Mouse (Mus musculus) ES-CJ7 (cell line): ENCODE data around the gene Rcc1l.
A peak's percentile ranks its signal among the peaks of the same experiment; 100 is the strongest.

Experiments
- DNase-seq: peaks from one replicate; pipeline ENCODE4 v3.0.0; 2011; ENCODE audit warnings: low read depth, low spot score

Rcc1l gene

GRCm38 (mm10) chr5:134170167-134170566, 6.4 kb downstream of the Rcc1l start:
- no peak for DNase-seq

DNA sequence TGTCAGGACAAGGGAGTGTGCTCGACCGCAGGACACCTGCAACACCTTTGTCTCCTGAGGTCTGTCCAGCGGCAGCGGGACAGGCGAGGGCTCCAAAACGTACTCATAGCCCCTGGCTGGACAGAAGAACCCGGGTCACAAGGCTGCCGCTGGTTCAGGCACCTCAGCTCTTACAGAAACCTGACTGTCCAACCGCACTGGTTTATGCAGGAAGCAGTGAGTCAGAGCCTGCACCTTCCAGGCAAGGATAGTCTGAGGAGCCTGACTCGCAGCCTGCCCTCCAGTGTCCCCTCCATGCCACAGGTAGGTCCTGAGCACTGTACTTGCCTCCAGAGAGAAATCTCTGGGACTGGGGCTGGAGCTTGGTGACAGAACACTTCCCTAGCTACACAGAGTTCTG, 7.3 kb downstream of the Rcc1l start:
- DNase-seq = no peak

- DNase-seq = no peak
These were observed 8.5 kb downstream of the Rcc1l start for GRCm38 (mm10) chr5:134168033-134168432.

GRCm38 (mm10) chr5:134166642-134167041, 9.9 kb downstream of the Rcc1l start:
- DNase-seq = no peak

GRCm38 (mm10) chr5:134164688-134165087, 11.9 kb downstream of the Rcc1l start:
- DNase-seq = no peak

DNA sequence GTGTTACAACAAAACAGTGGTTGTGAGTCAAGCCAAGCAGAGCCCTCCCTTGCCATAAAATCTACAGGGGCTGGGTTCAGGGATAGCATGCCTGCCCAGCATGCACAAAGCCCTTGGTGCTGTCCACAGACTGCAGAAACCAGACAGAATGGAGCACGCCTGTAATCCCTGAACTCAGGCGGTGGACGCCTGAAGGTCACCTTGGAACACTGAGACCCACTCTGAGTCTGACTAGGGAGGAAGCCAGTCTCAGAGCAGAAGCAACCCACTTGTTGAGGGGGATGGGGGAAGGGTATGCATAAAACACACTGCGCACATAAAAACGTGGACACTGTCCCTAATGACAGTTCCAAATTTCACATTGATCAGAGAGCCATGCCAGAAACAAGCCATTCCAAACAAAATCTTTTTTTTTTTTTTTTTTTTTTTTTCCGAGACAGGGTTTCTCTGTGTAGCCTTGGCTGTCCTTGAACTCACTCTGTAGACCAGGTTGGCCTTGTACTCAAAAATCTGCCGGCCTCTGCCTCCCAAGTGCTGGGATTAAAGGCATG, 20.6 kb downstream of the Rcc1l start:
- peak; percentile 49 for DNase-seq

GRCm38 (mm10) chr5:134151895-134152294, 24.7 kb downstream of the Rcc1l start:
- no peak for DNase-seq

DNA sequence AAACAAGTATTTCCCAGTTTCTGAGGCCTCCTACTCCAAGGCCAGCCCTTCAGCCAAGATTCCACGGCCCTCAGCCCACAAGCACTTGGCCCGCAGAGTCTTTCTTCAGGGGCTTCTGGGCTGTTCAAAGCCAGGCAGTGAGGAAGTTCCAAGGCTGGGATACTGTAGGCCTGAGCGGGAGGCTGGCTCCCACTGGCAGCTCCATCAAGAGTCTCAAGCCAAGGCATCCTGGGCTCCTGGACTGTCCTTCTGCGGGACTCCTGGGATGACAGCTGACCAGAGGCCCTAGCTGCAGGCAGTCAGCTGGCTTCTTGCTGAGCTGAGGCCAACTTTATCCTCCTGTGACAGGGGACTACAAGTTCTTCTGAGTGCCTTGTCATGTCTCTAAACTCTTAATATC, 28.4 kb downstream of the Rcc1l start:
- DNase-seq = no peak

DNA sequence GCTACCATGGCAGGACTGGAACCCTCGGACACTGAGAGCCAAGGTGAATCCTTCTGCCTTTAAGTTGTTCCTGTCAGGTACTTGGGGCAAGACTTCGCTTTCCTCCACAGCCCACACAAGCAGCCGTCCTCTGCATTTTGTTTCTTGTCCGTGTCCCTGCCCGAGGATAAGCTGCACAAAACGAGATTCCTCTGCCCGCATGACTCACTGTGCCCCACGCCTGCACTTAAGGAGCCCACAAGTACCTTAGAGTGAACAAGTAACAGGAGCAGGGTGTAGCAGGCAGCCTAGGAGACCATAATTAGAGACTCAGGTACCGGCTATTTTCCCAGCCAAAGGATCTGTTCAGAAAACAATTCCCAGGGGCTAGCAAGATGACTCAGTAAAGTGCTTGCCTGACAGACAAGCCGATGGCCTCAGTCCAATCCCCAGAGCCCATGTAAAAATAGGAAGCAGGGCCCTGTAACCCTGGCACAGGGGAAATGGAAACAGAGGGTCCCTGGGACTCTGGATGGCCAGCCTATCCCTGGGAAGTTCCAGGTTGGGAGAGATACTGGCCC, 29.3 kb downstream of the Rcc1l start:
- DNase-seq = no peak

DNA sequence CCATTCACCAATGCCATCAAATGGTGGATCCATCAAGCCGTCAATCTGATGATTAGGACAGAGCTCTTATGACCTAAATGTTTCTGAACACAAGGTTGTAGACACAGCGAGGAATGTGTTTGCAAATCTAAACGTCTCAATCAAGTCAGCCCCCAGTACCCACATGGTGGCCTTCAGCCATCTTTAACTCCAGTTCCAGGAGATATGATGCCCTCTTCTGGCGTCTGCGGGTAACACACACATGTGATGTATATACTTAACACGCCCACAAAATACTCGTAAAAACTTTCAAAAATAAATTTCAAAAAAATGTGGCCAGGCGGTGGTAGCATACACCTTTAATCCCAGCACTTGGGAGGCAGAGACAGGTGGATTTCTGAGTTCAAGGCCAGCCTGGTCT, 31.6 kb downstream of the Rcc1l start:
- peak; percentile 38 for DNase-seq

DNA sequence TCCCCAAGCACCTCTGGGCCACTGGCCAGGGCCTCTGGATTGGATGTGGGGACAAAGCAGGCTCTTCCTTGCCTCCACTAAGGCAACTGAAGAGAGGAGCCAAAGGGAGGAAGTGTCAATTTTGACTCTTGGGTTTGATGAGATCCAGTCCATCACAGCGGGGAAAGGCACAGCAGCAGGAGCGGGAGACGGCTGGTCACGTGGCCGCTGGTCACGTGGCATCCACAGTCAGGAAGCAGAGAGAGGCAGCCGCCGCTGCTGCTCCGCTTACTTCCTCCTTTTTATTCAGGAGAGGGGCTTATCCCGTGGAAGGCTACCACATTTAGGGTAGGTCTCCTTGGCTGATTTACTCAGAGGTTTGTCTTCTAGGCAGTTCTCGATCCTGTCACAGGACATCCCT, 34.2 kb downstream of the Rcc1l start:
- no peak for DNase-seq

- DNase-seq = peak; percentile 55
These were observed 35.3 kb downstream of the Rcc1l start for GRCm38 (mm10) chr5:134141236-134141635.

DNA sequence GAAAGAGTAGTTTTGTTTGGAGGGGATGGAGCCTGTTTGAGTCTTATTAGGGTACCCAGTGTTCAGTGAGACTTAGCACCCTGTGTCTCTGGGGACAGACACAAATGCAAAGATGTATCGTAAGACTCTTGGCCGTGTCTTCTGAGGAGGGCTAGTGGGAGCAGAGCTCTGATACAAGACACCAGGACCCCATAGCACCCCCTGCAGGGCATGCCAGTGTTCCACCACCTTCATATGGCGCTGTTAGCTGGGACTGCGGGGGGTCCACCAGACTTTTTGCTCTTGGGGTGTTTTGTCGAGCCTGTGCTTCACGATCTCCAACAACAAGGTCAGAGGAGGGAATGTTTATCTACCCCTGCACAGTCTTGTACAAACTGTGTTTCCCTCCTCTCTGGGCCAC, 37.1 kb downstream of the Rcc1l start:
- peak; percentile 33 for DNase-seq

GRCm38 (mm10) chr5:134137933-134138332, 38.6 kb downstream of the Rcc1l start:
- no peak for DNase-seq

GRCm38 (mm10) chr5:134136022-134136421, 40.6 kb downstream of the Rcc1l start:
- no peak for DNase-seq

DNA sequence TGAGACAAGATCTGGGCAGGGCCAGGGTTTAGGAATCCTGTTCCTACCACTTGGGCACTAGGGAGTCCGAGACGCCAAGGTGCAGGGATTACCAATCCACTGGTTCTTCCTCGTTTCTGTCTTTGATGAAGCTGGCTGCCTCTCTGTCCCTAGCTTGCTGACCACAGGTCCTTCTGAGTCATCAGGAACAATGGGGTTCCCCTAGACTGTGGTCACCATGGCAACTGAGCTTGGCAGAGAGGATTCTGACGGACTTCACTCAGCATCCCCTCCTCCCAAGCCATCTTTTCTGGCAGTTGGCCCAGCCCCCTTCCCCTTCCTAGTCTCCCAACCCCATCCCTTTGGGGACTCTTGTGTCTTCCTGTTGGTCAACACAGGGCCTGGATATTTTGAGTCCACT, 45.0 kb downstream of the Rcc1l start:
- DNase-seq = no peak

- no peak for DNase-seq
These were observed 50.3 kb downstream of the Rcc1l start for GRCm38 (mm10) chr5:134126232-134126631.

DNA sequence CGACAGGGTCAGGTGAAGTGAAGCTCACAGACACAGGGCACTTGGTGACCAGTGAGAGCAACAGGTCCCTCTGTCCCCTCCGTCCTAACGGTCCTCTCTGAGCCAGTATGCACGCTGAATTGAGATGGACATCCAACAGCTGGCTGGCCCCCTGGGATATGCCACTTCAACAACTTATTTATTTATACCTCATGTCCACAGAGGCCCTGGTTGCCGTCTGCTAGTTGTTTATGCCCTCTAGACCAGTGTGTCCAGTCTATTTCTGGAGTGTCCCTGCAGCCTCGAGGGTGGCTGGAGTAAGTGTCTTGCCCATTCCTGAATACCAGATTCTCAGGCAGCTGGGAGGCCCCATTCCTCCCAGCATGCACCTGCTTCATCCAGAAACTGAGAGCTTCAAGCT, 52.7 kb downstream of the Rcc1l start:
- DNase-seq = no peak

GRCm38 (mm10) chr5:134121893-134122259, 54.7 kb downstream of the Rcc1l start:
- DNase-seq = peak; percentile 40

GRCm38 (mm10) chr5:134121138-134121892, 55.3 kb downstream of the Rcc1l start:
- peak; percentile 81 for DNase-seq

DNA sequence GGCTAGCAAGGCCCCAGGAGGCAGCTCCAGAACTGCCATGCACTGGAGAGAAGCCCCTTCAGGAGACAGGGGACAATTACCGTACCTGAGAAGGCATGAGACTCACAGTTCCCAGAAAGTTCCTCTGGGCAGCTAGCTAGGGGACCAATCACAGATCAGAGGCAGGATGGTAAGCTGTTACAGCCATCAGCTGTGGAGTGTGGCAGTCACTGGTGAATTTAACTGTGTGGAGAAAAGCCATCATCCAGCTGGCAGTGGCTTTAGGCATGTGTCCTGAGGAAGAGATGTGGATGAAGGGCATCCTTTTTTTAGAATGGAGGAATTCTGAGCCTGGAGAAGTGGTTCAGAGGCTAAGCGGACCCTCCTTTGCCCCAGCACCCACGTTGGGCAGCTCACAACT, 56.4 kb downstream of the Rcc1l start:
- no peak for DNase-seq

- DNase-seq = no peak
These were observed 57.0 kb downstream of the Rcc1l start for GRCm38 (mm10) chr5:134119481-134120120.
